8 mouse cellular contexts compared by ENCODE assay signal in genomic region chr3:126598881-126599280, GRCm38 (mm10). TPM values are rescaled to one million over a fixed set of nuclear protein-coding genes. Genes with fewer than 3 reads are reported as not detected.
DNase-seq lines count a peak whose midpoint lies in the region; ATAC-seq and TF ChIP-seq lines count a peak whose summit lies in the region.
"Had no signal": no experiment of that assay in that cellular context is flagged by ENCODE, and none has a peak within 500 bp of the region (broad histone marks: within the 10 kb centered on the region; RNA-seq: fewer than 3 reads in every experiment).

No protein-coding gene starts in this region.

- H3K9me3 ChIP-seq in kidney, postnatal 0 days (replicated peaks; ENCODE audit: low read length), result no peaks in the 10 kb centered on the region
- no peaks in the 10 kb centered on the region for H3K9me3 ChIP-seq in forebrain, embryonic 10.5 days
- H3K9me3 ChIP-seq in hindbrain, postnatal 0 days (ENCODE audit: low read length), result no peaks in the 10 kb centered on the region
- no peaks in the 10 kb centered on the region for H3K9me3 ChIP-seq in neural tube, embryonic 13.5 days

- DNase-seq in kidney, postnatal 0 days (ENCODE audit: low spot score), result no peak
- DNase-seq in kidney, adult 11 months, result no peak
- no peak for DNase-seq in forebrain, embryonic 10.5 days (ENCODE audit: extremely low spot score, low spot score)
- DNase-seq in hindbrain, postnatal 0 days (ENCODE audit: low spot score), result no peak
- no peak for DNase-seq in ovary, postnatal 10 days (ENCODE audit: low spot score)
- DNase-seq: kidney, postnatal 4 days had no signal

- no peak overlapping the region for H3K27ac ChIP-seq in kidney, postnatal 0 days
- H3K27ac ChIP-seq in forebrain, embryonic 10.5 days, result no peak overlapping the region
- no peak overlapping the region for H3K27ac ChIP-seq in hindbrain, postnatal 0 days
- 0 out of 2 replicates have a peak overlapping the region, but pooled peaks have one; percentile 98 for H3K27ac ChIP-seq in neural tube, embryonic 13.5 days (replicated peaks)

- H3K4me1 ChIP-seq in kidney, postnatal 0 days (replicated peaks; ENCODE audit: insufficient read depth, low read length), result 0 out of 2 replicates have a peak, but pooled peaks cover 3% of the 10 kb centered on the region
- peaks cover 40% of the 10 kb centered on the region for H3K4me1 ChIP-seq in forebrain, embryonic 10.5 days
- no peaks in the 10 kb centered on the region; the same call in 1 of the 2 replicates for H3K4me1 ChIP-seq in hindbrain, postnatal 0 days (ENCODE audit: insufficient read depth, low read length)
- peaks cover 27% of the 10 kb centered on the region for H3K4me1 ChIP-seq in neural tube, embryonic 13.5 days (replicated peaks)

- ATAC-seq in kidney, postnatal 0 days (replicated peaks; ENCODE audit: low FRiP score, low read depth), result no peak
- ATAC-seq in hindbrain, postnatal 0 days, result no peak
- no peak for ATAC-seq in neural tube, embryonic 13.5 days (ENCODE audit: low read depth)
- no peak for ATAC-seq in activated CD4-positive, CD25-positive, alpha-beta regulatory T cell, adult 4 months

- TF ChIP-seq CTCF in kidney, postnatal 0 days (IDR thresholded peaks at IDR 0.05; ENCODE audit: low read depth), result no peak
- no peak for TF ChIP-seq CTCF in hindbrain, postnatal 0 days (IDR thresholded peaks at IDR 0.05; ENCODE audit: low read depth)

- 60% methylated on average over 3 of the region's 3 CpGs for WGBS in kidney, postnatal 0 days
- 48% methylated on average over 3 of the region's 3 CpGs for WGBS in forebrain, embryonic 10.5 days
- WGBS in hindbrain, postnatal 0 days, result 34% methylated on average over 3 of the region's 3 CpGs
- WGBS in neural tube, embryonic 13.5 days, result 60% methylated on average over 3 of the region's 3 CpGs

- H3K9ac ChIP-seq in kidney, postnatal 0 days (ENCODE audit: low read depth, low read length), result no peak overlapping the region
- peak overlapping the region; percentile 89; the same call in 1 of the 2 replicates for H3K9ac ChIP-seq in hindbrain, postnatal 0 days (replicated peaks; ENCODE audit: low read length)
- peak overlapping the region; percentile 93 for H3K9ac ChIP-seq in neural tube, embryonic 13.5 days

- no peak overlapping the region for H3K4me3 ChIP-seq in kidney, postnatal 0 days (replicated peaks; ENCODE audit: low read depth, low read length)
- H3K4me3 ChIP-seq in forebrain, embryonic 10.5 days, result peak overlapping the region; percentile 74
- H3K4me3 ChIP-seq in hindbrain, postnatal 0 days (ENCODE audit: low read length), result peak overlapping the region; percentile 89
- peak overlapping the region; percentile 88 for H3K4me3 ChIP-seq in neural tube, embryonic 13.5 days

- 0 out of 2 replicates have a peak, but pooled peaks cover 3% of the 10 kb centered on the region for H3K36me3 ChIP-seq in kidney, postnatal 0 days (ENCODE audit: insufficient read depth, low read length)
- H3K36me3 ChIP-seq in forebrain, embryonic 10.5 days (replicated peaks), result peaks cover 4% of the 10 kb centered on the region; the same call in 1 of the 2 replicates
- no peaks in the 10 kb centered on the region for H3K36me3 ChIP-seq in hindbrain, postnatal 0 days (ENCODE audit: insufficient read depth, low read length)
- H3K36me3 ChIP-seq in neural tube, embryonic 13.5 days, result 0 out of 2 replicates have a peak, but pooled peaks cover 5% of the 10 kb centered on the region

- H3K4me2 ChIP-seq in kidney, postnatal 0 days (ENCODE audit: low read length), result peak overlapping the region; percentile 98
- peak overlapping the region; percentile 94 for H3K4me2 ChIP-seq in hindbrain, postnatal 0 days (ENCODE audit: low read depth, low read length)
- peak overlapping the region; percentile 68 for H3K4me2 ChIP-seq in neural tube, embryonic 13.5 days

- no peaks in the 10 kb centered on the region for H3K27me3 ChIP-seq in kidney, postnatal 0 days (ENCODE audit: insufficient read depth, low read length)
- no peaks in the 10 kb centered on the region for H3K27me3 ChIP-seq in forebrain, embryonic 10.5 days (ENCODE audit: poor library complexity, severe bottlenecking)
- H3K27me3 ChIP-seq in hindbrain, postnatal 0 days (ENCODE audit: insufficient read depth, low read length), result no peaks in the 10 kb centered on the region
- H3K27me3 ChIP-seq in neural tube, embryonic 13.5 days, result no peaks in the 10 kb centered on the region; the same call in 1 of the 2 replicates

RNA-seq across cellular contexts. Expression of gene Camk2d, which starts 2.8 kb away (rescaled TPM):
- 28.3 and 30.3 TPM in 2 replicates for polyA plus RNA-seq in kidney, postnatal 0 days (2015; fragmentation: Nextera tagmentation; extraction: Ambion mirVana)
- polyA plus RNA-seq in forebrain, embryonic 10.5 days (2016; fragmentation: Nextera tagmentation; extraction: Ambion mirVana), result 10.3 and 10.7 TPM in 2 replicates
- total RNA-seq in hindbrain, postnatal 0 days (2014; rRNA removed), result 137 and 178 TPM in 2 replicates
- 95.3 and 97.8 TPM in 2 replicates for polyA plus RNA-seq in hindbrain, postnatal 0 days (2015; fragmentation: Nextera tagmentation; extraction: Ambion mirVana)
- 60.4 and 66.7 TPM in 2 replicates for polyA plus RNA-seq in neural tube, embryonic 13.5 days (2015; fragmentation: Nextera tagmentation; extraction: Ambion mirVana)
- 10 to 100 TPM; 41.6 to 80.5 TPM for polyA plus RNA-seq in activated CD4-positive, CD25-positive, alpha-beta regulatory T cell, adult 4 months (2017; shearing (Covaris generic))
